Mouse (Mus musculus) cerebellum, adult 2 months (tissue): ENCODE measurements around the gene Ncapg.

Experiments
- CTCF ChIP-seq: fragments of 200-500 bp; IDR thresholded peaks from 2 replicates; pipeline ENCODE4 v1.5.1; 2011; ENCODE audit warnings: low read depth, mild to moderate bottlenecking, control low read depth, low read length, moderate library complexity, borderline replicate concordance; ENCODE audit not compliant: insufficient read depth
- POLR2A ChIP-seq: fragments of 200-500 bp; IDR thresholded peaks from 2 replicates; pipeline ENCODE4 v1.6.1; 2011; ENCODE audit warnings: low read length, control low read depth, borderline replicate concordance; ENCODE audit not compliant: insufficient read depth

- TF ChIP-seq CTCF: no peak
- TF ChIP-seq POLR2A: no peak
Measured at GRCm38 (mm10) chr5:45690802-45691201, 21.1 kb downstream of the Ncapg start.
